Mouse (Mus musculus) T-helper 17 cell (primary cell): ENCODE results near the gene Gps2.

ENCODE experiments used
- in situ Hi-C, 2 experiments: fragments of 300-600 bp; cut with MboI, MseI; formaldehyde crosslinking; loops; 1 replicate in 1 of 2; 2 replicates in 1 of 2; pipeline ENCODE4 v1.15.1; 2025; ENCODE audit warnings: high pct_unique_total_duplicates in 2 of 2

The Gps2 gene

DNA sequence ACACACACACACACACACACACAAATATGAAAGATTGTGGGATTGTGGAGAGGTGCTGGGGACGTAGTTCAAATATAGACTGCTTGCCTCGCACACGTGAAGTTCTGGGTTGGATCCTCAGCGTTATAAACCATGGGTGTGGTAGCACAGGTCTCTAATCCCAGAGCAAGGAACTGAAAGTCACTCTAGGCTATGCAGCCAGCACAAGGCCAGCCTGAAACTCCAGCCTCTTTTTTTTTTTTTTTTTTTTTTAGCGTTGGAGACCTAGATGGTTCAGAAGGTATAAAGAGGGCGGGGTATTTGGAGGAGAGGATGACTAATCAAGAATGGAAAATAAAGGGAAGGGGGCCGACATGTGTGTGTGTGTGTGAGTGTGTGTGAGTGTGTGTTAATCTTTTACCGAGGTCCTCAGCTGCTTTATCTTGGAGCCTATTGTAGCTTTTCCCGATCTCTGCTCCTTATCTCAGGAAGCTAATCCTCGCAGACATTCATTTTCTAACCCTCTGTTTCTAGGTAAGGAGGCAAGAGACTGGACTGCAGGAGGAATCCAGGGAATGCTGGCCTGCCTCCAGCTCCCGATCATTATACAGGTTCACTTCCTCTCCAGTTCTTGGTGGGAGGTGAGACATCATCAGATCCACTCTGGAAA is 39.7 kb downstream of the Gps2 start:
- in situ Hi-C loops, result loop anchor here in 1 of 2 experiments (10.0 kb wide), 1 partner anchor 251 kb away; no protein-coding TSS in a partner anchor

DNA sequence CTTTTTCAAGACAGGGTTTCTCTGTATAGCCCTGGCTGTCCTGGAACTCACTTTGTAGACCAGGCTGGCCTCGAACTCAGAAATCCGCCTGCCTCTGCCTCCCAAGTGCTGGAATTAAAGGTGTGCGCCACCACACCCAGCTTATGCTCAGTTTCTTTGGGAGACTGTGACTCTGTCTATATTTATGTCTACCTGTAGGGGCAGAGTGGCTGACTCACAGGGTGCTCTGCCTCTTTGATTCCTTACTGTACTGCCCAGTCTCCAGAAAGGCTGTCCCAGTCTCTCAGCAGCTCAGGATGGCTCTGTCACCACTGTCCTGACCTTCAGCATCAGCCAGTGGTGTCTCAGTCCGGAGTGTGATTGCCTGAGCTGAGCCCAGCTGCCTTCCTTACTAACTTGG is 41.9 kb downstream of the Gps2 start:
- in situ Hi-C loops, result loop anchor here in 1 of 2 experiments (10.0 kb wide), 1 partner anchor 249 kb away; no protein-coding TSS in a partner anchor

DNA sequence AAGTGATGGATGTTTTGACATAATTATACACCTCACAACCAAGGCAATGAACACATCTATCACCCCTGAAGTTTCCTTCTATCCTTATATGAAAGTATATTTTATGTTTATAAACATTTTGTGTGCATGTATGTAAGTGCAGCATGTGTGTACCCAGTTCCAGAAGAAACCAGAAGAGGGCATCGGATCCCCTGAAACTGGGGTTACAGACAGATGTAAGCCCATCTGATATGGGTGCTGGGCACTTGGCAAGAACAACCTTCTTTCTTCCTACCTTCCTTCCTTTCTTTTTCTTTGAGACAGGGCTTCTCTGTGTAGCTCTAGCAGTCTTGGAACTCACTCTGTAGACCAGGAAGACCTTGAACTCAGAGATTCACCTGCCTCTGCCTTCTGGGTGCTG is 42.5 kb downstream of the Gps2 start:
- in situ Hi-C loops, result loop anchor here in 1 of 2 experiments (10.0 kb wide), 1 partner anchor 249 kb away; no protein-coding TSS in a partner anchor

GRCm38 (mm10) chr11:69960616-69961015 is 46.9 kb downstream of the Gps2 start:
- in situ Hi-C loops, result no loop called here

DNA sequence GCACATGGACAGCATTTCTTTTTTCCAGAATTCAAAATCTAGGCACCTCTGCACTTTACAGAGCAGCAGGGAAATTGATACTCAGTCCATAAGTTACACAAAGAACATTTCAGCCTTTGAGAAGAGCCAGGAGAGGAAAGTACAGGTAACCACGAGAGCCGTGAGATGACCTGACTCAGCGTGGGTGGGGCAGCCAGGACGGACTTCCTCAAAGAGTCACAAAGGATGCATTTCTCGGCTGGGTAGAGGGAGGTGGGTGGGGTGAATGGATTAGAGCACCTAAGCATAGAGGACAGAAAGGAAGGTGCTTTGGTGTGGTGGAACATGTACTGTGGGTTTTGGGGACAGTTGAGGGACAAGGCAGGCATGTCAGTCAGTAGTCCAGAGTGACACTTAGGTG is 48.2 kb downstream of the Gps2 start:
- in situ Hi-C loops, result no loop called here

- in situ Hi-C loops, result no loop called here
Observed at GRCm38 (mm10) chr11:69964650-69965270, 51.1 kb downstream of the Gps2 start, which contains the start of gene Cldn7. Gene Cldn7, plus strand, starts transcription at chr11:69964779.

- in situ Hi-C loops, result no loop called here
Observed at GRCm38 (mm10) chr11:69965271-69966005, 51.8 kb downstream of the Gps2 start.
